Mouse (Mus musculus): ENCODE results near the gene Tars2.

DNA sequence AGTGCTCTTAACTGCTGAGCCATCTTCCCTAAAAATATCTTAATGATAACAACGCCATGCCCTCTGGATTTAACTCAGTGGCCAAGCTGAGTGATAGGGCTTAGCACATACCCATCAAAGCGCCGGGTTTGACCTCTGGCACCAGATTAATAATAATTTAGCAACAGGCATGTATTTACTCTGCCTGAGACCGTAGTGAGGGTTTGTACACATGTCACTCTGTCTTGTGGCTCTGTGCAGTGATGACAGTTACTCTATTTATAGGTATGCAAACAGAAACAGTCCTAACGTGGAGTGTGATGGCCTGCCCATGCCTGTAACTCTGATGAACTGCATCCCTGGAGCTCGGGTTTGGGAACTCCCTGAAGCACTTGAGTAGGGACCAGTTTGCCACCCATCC lies 67.3 kb downstream of the Tars2 start:
- TF ChIP-seq HCFC1 (IDR thresholded peaks at IDR 0.05; ENCODE audit: low read depth, low read length) (no peak), KAT2A (conservative IDR thresholded peaks at IDR 0.05; ENCODE audit: low read depth, low read length) (no peak), ZKSCAN1 (IDR thresholded peaks at IDR 0.05; ENCODE audit: low read depth, low read length) (no peak), ZMIZ1 (IDR thresholded peaks at IDR 0.05; ENCODE audit: low read depth, low read length) (no peak), MAFK (IDR thresholded peaks at IDR 0.05; ENCODE audit: borderline replicate concordance, low read depth, low read length) (no peak), POLR2A (IDR thresholded peaks at IDR 0.05; ENCODE audit: control insufficient read depth in 1 of 2, insufficient read depth in 1 of 2, low read depth in 1 of 2, low read length in 2 of 2, poor library complexity in 1 of 2) (no peak)
